Mouse (Mus musculus) urinary bladder, postnatal 10 days (tissue): ENCODE measurements around the gene Acss1.

ENCODE experiments used
- DNase-seq: peaks from one replicate; pipeline ENCODE4 v3.0.0; 2022; ENCODE audit warnings: low spot score

Acss1 gene

DNA sequence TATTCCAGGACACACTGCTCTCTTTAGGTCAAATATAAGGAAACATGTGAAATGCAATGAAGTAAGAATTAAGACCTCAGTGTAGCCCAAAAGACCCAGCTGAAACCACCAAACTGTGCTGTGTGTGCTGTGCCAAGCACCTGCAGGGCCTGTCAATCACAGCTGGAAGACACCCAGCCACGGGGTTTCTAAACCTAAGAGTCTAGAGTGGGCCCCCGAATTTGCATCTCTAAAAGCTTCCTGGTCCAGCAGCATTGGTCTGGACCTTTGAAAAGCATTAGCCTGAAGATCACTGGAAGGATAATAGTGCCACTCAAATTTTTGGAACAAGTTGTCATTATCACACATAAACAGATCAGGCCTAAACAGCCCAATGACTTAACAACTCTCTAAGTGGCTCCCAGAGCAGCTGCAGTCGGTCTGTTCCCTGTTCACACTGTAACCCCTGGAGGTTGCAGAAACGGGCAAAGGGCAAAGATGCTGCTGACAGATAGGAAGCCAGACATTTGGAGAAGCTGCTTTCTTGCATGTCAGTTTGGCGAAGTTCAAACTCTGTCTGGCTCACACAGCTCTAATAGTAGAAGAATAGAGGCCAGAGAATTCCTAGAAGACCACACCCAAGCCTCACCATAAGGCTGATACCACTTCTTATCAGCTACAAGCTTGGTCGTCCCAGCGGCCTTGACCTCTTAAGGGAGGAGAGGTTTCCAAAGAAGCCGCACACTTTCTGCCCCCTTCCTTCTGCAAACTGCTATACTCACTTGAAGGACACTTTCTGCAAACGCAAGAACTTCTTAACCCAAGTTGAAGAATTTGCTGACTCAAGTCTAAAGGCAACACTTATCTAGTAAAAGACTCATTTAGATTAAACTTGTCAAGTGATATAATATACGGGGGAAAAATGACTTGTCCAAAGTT, 2.5 kb downstream of the Acss1 start:
- DNase-seq: no peak

DNA sequence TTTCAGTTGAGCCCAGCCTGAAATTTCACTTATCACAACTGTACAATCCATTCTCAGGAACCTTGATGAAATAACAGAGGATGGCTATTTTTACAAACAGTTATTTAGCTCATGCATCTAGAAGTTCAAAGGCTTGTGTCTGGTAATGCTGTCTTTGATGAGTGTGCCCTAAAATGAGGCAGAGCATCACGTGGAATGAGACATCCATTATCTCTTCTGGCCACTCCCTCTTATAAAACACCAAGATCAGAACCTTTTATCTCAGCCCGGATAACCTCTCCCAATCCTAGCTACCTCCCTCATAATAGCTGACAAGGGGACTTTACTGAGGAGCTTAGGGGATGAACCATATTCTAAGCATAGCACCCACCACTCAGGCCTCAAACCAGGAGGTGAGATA, 3.3 kb downstream of the Acss1 start:
- DNase-seq: no peak

DNA sequence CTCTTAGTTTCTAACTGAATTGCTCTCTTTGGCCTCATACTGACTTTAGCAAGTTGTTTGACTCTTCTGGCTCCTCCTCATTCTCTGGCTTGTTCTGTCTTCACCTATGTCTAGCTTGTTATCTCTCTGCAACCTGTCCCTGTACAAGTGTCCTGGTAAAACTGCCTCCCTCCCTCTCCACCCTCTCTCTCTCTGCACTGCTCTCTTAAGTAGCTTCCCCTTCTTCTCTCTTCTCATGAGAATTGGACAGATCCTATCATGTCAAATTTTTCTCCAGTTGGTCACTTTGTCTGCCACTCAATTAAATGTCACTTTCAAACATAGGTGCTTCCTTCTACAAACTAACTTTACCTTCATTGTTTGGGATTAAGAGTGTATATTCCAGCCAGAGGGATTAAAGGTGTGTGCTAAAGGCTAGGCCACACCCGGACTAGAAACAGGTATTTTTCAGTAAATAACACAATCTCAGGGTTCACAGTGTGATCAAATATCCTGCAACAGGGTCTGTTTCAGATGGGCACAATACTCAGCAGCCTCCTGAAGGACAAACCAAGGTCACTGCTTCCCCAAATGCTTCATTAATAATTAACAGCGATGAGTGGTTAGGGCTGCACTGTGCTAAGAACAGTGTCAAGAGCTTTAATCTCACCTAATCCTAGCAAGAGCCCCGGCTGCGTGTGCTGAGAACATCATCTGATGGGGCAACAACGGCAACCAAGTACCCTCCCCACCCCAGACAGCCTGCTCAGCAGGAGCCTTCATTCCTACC, 4.0 kb downstream of the Acss1 start:
- no peak for DNase-seq

DNA sequence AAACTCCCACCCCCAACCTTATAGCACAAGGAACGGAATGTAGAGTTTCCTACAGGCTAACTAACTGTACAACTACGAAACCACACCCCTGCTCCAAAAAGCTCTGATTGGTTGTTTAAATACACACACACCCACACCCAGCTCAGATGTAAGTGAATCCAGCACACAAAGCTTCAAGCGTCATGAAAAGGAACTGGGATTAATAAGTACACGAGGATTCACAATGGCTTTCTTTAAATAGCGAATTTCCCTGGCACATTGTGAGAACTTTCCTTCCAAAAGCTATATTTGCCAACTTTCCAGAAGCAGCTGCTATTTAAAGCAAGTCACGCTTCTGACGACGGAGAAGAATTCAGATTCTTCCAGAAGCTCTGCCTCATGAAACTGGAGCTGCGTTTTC, 5.0 kb downstream of the Acss1 start:
- no peak for DNase-seq

DNA sequence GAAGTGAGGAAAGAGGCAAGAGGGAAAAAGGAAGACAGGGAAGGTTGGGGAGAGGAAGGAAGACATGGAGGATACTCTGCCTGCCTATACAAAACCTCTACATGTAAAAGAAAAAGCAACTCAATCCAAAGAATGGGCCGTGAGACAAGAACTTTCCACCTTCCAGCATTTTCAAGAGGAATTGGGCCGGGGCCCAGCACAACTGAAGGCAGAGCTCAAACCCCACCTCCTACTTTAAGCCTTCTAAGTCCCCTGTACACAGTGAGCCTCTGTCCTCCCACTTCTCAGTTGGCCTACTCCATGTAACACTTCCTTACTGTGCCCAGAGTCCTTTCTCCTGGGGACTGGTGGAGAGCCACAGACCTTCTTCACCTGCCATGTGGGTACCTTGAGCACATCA, 6.3 kb downstream of the Acss1 start:
- DNase-seq: no peak

DNA sequence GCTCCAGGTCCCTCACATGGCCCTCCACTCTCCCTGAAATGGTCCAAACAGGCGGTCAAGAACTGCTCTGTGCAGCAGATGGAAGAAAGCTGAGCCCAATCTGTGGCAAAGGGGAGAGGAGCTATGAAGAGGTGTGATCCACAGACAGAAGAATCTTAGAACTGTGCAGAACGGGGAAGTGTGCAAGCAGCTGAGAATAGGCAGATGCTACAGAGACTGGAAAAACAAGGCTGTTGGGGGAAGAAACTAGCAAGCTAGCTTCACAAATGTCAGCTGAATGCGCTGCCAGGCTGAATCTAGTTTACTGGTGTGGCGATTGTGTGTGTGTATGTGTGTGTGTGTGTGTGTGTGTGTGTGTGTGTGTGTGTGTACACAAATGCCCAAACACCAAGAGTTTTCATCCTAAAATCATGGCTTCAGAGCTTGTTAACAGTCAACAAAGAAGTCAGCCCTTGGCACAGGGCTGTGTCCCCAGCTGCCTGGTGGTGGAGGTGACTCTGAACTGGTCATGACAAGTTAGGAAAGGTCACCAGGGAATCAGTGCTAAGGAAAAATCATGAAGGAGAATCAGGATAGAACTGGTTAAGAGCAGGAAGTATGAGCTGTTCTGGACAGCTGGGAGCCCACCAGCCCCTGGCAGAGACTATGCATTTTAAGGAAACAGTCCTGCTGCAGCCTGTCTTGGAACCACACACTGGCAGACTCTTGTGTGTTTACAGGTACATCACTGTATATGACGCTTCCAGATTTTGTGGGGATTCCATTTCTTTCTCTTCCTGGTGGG, 7.4 kb downstream of the Acss1 start:
- no peak for DNase-seq

DNA sequence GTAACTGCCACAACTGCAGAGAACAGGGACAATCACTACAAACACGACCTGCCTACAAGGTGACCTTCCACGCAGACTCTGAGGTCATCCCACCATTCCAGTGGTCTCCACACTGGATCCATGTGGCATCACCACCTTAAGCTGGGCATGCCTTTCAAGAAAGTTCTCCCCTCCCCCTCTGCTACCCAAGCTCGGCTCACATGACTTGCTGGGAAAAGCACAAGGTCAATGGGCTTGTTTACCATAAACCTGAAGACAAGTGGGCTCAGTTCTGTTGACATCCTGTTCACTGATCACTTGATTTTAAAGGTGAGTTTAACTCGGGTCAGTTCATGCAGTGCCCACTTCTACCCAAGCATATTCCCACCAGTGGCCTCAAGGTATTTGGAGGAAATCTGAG, 8.3 kb downstream of the Acss1 start:
- no peak for DNase-seq

DNA sequence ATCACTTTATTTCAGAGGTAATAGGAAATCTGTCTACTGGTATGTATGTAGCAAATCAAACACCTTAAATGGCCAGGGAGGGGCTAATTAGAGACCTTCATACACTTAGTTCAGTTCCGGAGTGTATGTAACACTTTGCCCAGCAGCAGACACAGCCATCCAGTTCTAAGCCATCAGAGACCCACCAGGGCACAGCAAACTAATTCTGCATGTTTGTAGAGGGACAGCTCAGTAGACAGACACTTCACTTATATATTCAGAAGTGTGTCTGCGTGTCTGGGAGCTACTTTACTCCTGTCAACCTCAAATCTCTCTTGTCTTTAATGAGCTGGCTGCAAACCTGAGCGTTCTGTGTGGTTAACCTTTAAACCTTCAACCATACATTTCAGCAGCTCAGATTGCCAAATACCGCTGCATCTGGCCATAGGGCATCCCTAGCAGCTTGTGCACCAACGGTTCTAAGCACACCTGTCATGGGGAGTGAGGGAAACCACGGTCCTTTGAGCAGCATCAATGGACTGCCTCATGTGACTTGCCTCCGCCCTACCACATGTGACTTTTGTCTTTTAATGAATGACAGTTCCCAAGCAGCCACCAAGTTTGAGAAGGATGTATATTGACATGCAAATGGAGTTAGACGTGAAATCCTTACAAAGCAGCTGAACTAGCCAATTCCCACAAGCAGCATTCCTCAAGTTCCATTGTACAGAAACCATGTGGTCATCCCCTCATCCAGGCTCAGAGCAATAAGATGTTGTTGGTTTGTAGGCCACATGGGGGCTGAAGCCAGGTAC, 11.1 kb downstream of the Acss1 start:
- no peak for DNase-seq

DNA sequence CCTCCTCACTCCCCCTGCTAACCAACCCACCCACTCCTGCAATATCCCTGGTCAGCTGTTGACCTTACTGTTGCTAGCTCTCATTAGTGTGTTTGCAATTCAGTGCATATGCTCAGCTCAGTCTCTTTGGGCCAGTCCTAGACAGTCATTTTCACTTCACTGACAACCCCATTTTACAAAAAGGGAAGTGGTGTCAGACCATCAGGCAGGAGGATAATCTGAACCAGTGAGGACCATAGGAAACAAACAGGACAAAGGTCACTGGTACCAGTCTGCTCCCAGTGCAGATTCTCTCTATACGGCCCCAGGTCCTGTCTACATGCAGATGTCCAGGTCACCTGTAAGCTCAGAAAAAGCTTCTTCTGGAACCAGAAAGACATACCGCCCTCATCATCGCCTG, 12.2 kb downstream of the Acss1 start:
- no peak for DNase-seq

DNA sequence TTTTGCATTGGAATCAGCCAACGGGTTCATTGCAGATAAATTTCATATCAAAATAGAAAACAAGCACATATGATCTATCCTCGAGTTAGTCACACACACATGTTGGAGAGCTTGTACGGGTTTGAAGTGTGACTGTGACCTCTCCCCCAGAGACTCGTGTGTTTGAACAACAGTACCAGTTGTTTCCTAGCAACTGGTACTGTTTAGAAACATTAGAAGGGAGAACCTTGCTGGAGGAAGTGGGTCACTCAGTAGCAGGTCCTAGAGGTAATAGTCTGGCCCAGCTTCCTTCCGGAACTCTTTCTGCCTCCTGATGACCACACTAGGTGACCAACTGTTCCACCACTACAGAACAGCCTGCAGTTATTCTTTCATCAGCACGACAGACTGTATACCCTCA, 13.0 kb downstream of the Acss1 start:
- no peak for DNase-seq

DNA sequence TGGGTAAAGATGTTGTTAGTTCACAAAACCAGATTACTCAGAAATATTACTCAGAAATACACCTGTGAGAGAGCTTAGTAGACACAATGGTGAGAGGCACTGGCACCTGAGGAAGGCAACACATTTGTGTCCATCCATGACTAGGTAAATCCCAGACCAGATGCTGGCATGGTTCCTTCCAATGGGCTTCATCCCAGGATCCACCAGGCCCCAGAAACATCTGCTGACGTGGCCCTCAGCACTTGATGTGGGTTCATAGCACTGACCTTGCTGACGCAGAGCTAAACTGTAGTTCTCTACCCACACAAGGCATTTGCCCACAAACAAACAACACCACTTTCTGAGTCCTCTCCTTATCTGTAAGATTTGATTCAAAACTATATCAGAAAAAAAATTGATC, 13.5 kb downstream of the Acss1 start:
- no peak for DNase-seq

DNA sequence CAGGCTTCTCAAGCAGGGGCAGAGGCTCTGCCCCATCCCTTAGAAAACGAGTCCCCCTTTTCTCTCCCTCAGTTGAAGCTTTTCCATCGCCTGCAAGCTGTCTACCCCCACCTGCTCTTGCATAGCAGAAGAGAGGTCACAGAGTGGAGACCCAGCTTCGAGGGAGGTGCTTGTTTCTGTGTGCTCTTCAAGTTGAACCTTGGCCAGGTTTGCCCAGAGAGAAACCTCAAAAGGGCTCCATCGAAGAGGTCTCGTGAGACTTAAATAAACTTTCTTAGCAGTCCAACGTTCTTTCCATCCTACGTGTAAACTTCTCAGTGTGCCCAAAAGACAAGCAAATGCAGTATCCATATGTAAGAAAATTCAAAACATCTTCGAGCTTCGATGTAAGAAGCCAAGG, 16.9 kb downstream of the Acss1 start:
- no peak for DNase-seq

DNA sequence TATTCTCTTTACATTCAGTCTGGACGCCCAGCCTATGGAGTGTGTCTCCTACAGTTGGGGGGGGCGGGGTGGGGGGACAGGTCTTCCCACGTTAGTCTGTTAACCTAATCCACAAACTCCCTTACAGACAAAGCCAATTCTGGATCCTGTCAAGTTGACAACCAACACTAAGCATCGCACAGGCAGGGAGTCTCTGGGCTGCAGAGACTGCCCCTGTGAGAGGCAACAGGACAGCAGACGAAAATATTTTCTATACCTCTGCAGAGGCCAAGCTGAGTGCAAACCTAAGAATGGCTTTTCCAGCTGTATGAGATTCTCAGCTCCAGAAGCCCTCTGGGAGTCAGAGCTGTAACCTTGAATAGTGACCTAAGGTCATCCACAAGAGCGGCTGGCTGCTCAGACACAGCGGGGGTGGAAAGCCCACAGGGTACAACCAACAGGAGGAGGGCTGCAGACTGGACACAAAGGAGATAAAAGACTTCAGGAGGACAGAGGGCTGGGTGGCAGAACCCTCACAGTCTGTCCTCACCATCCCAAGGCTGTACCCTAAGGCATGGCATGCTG, 17.7 kb downstream of the Acss1 start:
- no peak for DNase-seq

DNA sequence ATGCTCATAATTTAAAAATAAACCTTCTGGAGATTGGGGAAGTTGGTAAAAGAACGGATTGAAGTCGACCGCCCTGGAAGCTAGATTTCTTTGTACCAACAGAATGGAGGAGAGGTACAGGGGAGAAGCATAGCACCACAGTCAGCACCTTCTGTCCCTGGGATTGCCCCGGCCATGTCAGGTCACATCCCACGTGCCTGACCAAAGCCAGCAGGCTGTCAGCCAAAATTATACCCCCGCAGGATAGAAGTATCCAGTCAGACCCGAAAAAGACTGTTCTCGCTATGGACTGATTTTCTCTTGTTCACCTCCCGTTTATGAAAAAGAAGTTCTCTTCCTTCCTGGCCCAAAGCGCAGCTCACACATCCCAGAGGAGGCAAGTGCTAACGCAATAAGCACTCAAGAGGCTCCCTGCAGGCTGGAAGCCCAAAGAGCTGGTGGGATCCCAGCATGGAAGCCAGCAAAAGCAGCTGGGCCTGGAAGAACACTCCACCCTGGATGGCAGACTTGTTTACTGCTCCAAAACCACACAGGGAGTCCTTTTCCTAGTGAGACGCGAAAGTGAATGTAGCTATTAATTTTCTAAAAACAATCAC, 19.9 kb downstream of the Acss1 start:
- DNase-seq: no peak

DNA sequence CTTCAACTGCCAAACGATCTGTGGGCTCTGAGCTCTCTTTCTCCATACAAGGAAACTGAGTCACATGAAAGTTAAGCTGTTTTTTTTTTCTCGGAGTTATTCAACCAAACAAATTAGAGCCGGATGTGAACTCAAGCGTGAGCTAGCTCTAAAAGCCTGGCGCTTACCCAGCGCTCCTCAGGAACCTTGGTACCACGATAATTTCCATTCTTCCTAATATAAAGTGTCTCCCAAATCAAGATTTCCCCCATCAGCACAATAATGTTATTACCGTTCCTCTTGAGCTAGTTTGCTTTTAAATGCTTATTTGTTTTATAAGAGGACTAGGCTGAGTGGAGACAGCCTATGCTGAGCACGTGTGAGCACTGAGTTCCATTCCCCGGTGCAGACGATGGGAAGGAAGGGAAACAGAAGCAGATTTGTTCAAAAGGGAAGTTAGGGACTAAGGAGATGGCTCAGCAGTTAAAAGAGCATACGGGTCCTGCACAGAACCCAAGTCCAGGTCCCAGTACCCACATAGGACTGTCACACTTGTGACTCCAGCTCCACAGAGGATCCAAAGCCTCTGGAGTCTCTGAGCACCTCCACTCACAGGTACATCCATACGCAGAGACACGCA, 20.5 kb downstream of the Acss1 start:
- no peak for DNase-seq

DNA sequence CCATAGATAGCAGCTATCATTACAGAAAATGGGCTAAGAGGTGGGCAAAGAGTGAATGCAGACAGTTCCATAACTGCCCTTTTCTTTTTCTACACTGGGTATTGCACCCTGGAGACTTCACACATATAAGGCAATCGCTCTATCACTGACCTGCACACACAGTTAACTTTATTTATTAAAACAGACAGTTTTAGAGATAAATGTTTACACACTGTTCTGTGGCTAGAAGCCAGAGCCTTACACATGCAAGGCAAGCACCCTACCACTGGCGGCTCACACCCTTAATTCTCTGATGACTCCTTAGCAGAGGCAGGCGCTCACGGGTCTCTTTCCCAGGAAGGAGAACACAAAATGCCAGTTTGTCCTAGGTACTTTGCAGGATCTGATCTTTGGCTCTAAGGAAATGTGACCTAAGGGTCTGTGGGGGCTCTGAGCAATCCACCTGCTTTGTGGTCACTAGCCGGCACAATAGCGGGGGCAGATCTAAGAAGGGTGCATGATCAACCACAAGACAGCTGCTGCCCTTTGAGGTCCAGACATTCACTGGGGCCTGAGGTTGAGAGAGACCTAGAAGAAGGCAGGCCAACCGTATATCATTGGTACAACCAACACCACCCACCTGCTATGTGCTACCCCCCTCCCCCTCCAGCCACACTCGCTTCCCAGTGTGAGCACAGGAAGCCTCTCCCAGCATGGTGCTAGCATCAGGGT, 21.7 kb downstream of the Acss1 start:
- no peak for DNase-seq

DNA sequence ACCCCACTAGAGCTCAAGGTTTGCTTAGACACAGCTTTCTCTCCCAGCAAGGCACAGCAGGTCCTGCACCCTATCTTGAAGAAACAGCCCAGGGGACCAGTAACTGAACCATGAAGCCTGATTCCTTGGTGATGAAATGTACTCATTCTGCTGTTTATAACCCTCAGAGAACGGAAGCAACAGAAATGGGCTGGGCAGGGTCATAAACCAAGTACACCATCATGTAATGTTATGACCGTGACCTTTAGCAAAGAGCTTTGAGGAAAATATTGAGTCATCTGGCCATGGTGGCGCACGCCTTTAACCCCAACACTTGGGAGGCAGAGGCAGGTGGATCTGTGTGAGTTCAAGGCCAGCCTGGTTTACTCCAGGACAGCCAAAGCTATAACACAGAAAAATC, 23.1 kb downstream of the Acss1 start:
- DNase-seq: no peak

DNA sequence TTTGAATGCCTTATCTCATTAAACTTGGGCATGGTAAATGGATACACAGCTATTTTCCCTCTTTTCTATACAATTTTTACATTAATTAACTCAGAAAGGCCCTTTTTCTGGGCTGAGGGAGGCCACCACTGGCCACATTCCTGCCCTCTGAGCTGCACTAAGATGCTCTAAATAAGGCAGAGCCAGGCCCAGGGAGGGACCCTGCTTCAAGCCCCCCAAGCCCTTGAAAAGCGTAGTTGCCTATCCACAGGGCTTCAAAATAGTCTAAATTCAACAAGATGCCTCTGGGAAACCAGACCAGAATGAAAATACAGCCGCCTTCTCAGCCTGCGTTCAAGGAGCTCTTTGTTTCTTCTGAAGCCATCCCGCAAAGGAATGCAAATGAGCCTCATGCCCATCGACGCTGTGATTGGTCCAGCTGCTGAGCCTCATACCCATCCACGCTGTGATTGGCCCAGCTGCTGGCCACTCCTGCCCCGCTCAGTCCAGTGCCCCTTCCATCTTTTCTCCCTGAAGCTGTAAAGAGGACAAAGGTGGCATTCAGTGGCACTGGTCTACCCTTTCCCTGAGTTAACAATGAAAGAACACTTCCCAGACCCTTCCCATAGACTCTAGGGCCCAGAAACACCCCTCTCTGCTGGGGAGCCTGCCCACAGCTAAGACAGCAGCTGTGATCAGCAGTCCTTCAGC, 24.4 kb downstream of the Acss1 start:
- no peak for DNase-seq

DNA sequence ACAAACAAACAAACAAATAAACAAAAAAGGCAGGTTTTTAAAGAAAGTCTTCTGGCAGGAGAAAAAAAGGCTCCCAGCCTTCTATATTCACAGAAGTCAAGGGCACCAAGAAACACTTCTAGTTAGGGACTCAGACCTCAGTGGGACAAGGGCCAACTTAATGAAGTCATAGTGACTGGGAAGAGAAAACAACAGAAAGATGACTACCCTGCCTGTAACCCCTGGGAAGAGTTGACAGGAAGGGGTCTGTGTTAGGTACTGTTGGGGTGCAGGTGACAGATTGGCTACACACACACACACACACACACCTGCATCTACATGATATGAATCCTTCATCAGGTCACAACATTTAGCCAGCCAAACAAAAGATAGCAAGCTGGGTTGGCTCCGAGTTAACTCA, 25.1 kb downstream of the Acss1 start:
- DNase-seq: no peak
